Mouse (Mus musculus): ENCODE data around the gene Wnt5a. TPM values are rescaled to one million over a fixed set of nuclear protein-coding genes. Genes with fewer than 3 reads are reported as not detected.

The Wnt5a gene
- polyA plus RNA-seq, 1 experiment from 2014 or later: 22.5 TPM

- no peaks in the 10 kb centered on the region for H3K36me3 ChIP-seq
- H3K27me3 ChIP-seq: peaks cover 57% of the 10 kb centered on the region
- WGBS: under 1% methylated on average over 41 of the region's 41 CpGs
- H3K9ac ChIP-seq (replicated peaks): peak overlapping the region; percentile 63
- peak overlapping the region; percentile 91 for H3K4me2 ChIP-seq (replicated peaks)
- H3K9me3 ChIP-seq: no peaks in the 10 kb centered on the region
- peak overlapping the region; percentile 63 for H3K27ac ChIP-seq (replicated peaks)
- no peak for ATAC-seq (ENCODE audit: low FRiP score, low read depth)
- H3K4me1 ChIP-seq: peaks cover 47% of the 10 kb centered on the region
- H3K4me3 ChIP-seq: peak overlapping the region; percentile 52
These were observed 6.6 kb downstream of the Wnt5a start for GRCm38 (mm10) chr14:28511029-28511651.

DNA sequence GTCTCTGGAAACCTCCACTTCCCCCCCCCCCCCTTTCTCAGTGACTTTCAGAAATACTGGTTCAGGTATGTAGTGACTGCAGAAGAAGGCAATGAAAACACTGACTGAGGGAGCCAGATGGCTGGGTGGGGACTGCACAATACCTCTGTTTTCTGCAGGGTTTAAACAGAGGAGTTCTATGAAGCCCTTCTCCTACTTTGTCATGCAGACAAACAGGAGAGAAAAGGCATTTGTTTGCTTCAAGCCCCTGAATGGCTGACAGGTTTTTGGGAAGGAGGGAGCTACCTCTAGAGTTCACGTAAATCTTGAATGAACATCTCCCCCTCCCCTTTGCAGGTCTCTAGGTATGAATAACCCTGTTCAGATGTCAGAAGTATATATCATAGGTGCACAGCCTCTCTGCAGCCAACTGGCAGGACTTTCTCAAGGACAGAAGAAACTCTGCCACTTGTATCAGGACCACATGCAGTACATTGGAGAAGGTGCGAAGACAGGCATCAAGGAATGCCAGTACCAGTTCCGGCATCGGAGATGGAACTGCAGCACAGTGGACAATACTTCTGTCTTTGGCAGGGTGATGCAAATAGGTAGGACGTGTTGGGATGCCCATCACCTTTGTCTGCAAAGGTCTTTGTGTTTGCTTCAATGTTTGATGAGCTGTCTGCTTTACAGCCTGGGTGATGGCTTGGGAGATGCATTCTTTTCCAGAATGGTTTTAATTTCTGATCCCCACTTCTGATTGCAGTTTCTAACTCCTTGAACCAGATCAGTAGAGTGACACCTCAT lies 8.4 kb downstream of the Wnt5a start:
- Histone ChIP-seq H3K4me2 (replicated peaks) (peak overlapping the region; percentile 91), H3K9me3 (no peaks in the 10 kb centered on the region), H3K4me3 (no peak overlapping the region), H3K27ac (replicated peaks) (no peak overlapping the region), H3K36me3 (no peaks in the 10 kb centered on the region), H3K9ac (replicated peaks) (no peak overlapping the region), H3K27me3 (peaks cover 48% of the 10 kb centered on the region), H3K4me1 (peaks cover 42% of the 10 kb centered on the region)
- 66% methylated on average over 5 of the region's 5 CpGs for WGBS
- no peak for ATAC-seq (ENCODE audit: low FRiP score, low read depth)

DNA sequence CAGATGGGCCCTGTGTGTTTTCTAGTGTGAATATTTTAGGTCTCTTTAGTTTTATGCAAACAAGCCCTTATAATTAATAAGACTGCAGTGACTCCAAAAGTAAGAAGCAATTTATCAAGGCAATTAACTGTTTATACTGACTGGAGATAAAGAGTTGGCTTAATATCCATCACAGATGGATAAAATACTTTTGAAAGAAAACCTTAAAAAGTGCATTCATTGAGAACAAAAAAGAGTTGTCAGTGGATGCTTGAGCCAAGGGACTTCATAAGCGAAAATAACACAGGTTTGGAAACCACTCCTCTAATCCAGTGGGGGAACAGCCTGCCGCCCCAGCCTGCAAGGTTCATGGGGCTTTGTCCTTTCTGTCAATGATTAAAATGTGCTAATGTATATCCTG lies 9.6 kb downstream of the Wnt5a start:
- peaks cover 42% of the 10 kb centered on the region for H3K27me3 ChIP-seq
- ATAC-seq (ENCODE audit: low FRiP score, low read depth): no peak
- WGBS: 22% methylated on average over 2 of the region's 2 CpGs
- no peaks in the 10 kb centered on the region for H3K36me3 ChIP-seq
- no peak overlapping the region for H3K9ac ChIP-seq (replicated peaks)
- no peaks in the 10 kb centered on the region for H3K9me3 ChIP-seq
- H3K4me2 ChIP-seq (replicated peaks): 0 out of 2 replicates have a peak overlapping the region, but pooled peaks have one; percentile 23
- H3K27ac ChIP-seq (replicated peaks): no peak overlapping the region
- H3K4me3 ChIP-seq: no peak overlapping the region
- H3K4me1 ChIP-seq: peaks cover 34% of the 10 kb centered on the region

DNA sequence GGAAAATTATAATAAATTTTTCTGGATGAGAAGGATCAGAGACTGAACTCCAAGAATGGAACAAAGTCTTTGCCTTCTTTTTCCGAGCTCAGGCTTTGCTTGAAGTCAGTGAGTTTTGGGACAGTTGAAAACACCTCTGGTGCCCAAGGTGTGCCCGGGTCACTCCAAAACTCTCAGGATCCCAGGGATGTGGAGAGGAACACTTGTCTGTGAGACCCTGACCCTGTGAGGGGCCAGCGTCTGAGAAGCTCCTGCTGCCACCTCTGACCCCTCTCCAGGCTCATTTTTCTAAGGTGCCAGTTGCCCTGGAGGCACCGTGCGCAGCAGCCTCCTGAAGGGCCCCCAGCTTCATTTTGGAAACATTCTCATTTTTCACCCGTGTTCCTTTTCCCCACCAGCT lies 10.8 kb downstream of the Wnt5a start:
- no peak overlapping the region for H3K4me2 ChIP-seq (replicated peaks)
- H3K4me3 ChIP-seq: no peak overlapping the region
- no peak overlapping the region for H3K27ac ChIP-seq (replicated peaks)
- peaks cover 39% of the 10 kb centered on the region for H3K27me3 ChIP-seq
- no peak overlapping the region for H3K9ac ChIP-seq (replicated peaks)
- WGBS: 38% methylated on average over 6 of the region's 6 CpGs
- no peak for ATAC-seq (ENCODE audit: low FRiP score, low read depth)
- H3K36me3 ChIP-seq: no peaks in the 10 kb centered on the region
- H3K4me1 ChIP-seq: peaks cover 22% of the 10 kb centered on the region
- H3K9me3 ChIP-seq: no peaks in the 10 kb centered on the region

GRCm38 (mm10) chr14:28517631-28518560 lies 13.3 kb downstream of the Wnt5a start:
- Histone ChIP-seq H3K4me2 (replicated peaks) (no peak overlapping the region; the same call in 1 of the 2 replicates), H3K9ac (replicated peaks) (no peak overlapping the region), H3K4me1 (peaks cover 7% of the 10 kb centered on the region; the same call in 1 of the 2 replicates), H3K36me3 (0 out of 2 replicates have a peak, but pooled peaks cover 15% of the 10 kb centered on the region), H3K27me3 (peaks cover 20% of the 10 kb centered on the region), H3K4me3 (no peak overlapping the region), H3K9me3 (no peaks in the 10 kb centered on the region), H3K27ac (replicated peaks) (no peak overlapping the region)
- ATAC-seq (ENCODE audit: low FRiP score, low read depth): no peak
- WGBS: 60% methylated on average over 39 of the region's 39 CpGs

DNA sequence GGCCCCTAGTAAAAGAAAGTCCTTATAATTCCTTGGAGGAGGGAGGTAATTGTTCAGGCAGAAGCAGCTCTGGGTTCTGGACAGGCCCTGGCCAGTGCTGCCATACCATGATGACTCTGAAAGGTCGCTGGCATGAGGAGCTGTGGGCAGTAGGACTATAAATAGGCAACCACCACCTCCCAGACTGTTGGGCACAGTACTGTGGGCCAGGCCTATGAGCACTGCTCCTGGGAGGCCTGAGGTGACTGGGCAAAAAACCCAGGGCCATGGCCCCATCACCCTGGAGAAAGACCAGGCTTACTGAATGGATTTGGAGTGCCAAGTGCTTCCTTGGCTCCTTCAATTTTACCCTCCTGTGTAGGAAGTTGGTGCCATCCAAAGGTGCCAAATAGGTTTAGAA lies 16.6 kb downstream of the Wnt5a start:
- 88% methylated on average over 1 of the region's 1 CpGs for WGBS

DNA sequence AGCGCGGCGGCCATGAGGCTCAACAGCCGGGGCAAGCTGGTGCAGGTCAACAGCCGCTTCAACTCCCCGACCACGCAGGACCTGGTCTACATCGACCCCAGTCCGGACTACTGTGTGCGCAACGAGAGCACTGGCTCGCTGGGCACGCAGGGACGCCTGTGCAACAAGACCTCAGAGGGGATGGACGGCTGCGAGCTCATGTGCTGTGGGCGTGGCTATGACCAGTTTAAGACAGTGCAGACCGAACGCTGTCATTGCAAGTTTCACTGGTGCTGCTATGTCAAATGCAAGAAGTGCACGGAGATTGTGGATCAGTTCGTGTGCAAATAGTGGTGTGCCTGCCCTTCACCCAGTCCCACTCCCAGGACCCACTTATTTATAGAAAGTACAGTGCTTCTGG lies 18.1 kb downstream of the Wnt5a start:
- Histone ChIP-seq H3K9ac (replicated peaks) (no peak overlapping the region), H3K4me1 (peaks cover 4% of the 10 kb centered on the region; the same call in 1 of the 2 replicates), H3K4me2 (replicated peaks) (no peak overlapping the region), H3K9me3 (no peaks in the 10 kb centered on the region), H3K4me3 (no peak overlapping the region), H3K27me3 (0 out of 2 replicates have a peak, but pooled peaks cover 4% of the 10 kb centered on the region), H3K36me3 (0 out of 2 replicates have a peak, but pooled peaks cover 15% of the 10 kb centered on the region), H3K27ac (replicated peaks) (no peak overlapping the region)
- 83% methylated on average over 21 of the region's 21 CpGs for whole genome bisulfite sequencing
- ATAC-seq (ENCODE audit: low FRiP score, low read depth): no peak

More for the DNA sequence above, 16.6 kb downstream of the Wnt5a start:
- H3K36me3 ChIP-seq: 0 out of 2 replicates have a peak, but pooled peaks cover 15% of the 10 kb centered on the region
- peaks cover 4% of the 10 kb centered on the region; the same call in 1 of the 2 replicates for H3K4me1 ChIP-seq
- H3K4me2 ChIP-seq (replicated peaks): no peak overlapping the region
- H3K27me3 ChIP-seq: peaks cover 9% of the 10 kb centered on the region; the same call in 1 of the 2 replicates
- H3K27ac ChIP-seq (replicated peaks): no peak overlapping the region
- H3K9me3 ChIP-seq: no peaks in the 10 kb centered on the region
- H3K9ac ChIP-seq (replicated peaks): no peak overlapping the region
- H3K4me3 ChIP-seq: no peak overlapping the region
- no peak for ATAC-seq (ENCODE audit: low FRiP score, low read depth)

DNA sequence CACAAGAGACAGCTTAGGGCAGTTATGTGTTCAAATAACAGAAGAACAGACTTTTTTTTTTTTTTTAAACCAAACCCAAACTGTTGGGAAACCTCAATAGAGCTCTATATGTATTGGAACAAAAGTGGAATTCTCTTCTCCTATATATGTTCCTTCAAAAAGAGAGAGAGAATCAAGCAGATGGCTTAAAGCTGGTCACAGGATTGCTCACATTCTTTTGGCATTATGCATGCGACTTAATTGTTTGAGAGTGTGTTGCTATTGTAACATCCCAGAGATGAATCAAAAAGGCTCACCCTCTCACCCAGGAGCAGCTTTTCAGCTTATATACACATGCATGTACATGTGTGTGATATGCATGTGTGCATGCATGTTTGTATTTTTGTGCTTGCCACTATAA lies 21.0 kb downstream of the Wnt5a start:
- Histone ChIP-seq H3K9me3 (no peaks in the 10 kb centered on the region), H3K9ac (replicated peaks) (no peak overlapping the region), H3K4me3 (no peak overlapping the region), H3K36me3 (0 out of 2 replicates have a peak, but pooled peaks cover 15% of the 10 kb centered on the region), H3K4me1 (peaks cover 4% of the 10 kb centered on the region; the same call in 1 of the 2 replicates), H3K27ac (replicated peaks) (no peak overlapping the region), H3K4me2 (replicated peaks) (no peak overlapping the region), H3K27me3 (peaks cover 3% of the 10 kb centered on the region; the same call in 1 of the 2 replicates)
- 66% methylated on average over 1 of the region's 1 CpGs for WGBS
- ATAC-seq (ENCODE audit: low FRiP score, low read depth): no peak

DNA sequence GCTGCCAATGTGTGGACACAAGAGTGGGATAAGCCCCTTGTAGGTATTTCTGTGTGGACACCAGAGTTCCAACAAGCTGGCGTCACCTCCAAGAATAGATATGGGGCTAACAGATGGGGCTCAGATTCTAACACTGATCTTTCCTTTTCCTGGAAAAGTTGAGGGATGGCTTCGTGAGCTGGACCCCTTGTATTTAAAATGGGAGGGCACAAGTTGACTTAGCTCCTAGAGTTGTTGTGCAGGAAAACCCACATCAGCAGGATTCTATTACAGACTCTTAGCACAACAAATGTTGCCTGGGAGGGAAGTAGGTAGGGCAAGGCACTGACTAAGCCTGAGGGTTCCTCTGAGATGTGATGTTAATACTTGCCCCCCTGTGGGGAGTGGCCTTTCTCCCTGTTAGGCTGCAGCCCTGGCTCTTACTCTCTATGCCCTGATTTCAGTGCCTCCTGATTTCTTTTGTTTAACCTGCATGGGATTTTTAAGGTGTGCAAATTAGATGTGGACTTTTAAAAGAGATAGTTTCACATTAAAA lies 23.7 kb downstream of the Wnt5a start:
- Histone ChIP-seq H3K4me2 (replicated peaks) (no peak overlapping the region), H3K36me3 (no peaks in the 10 kb centered on the region), H3K9me3 (no peaks in the 10 kb centered on the region), H3K9ac (replicated peaks) (no peak overlapping the region), H3K4me3 (no peak overlapping the region), H3K4me1 (peaks cover 4% of the 10 kb centered on the region; the same call in 1 of the 2 replicates), H3K27ac (replicated peaks) (no peak overlapping the region), H3K27me3 (peaks cover 3% of the 10 kb centered on the region; the same call in 1 of the 2 replicates)
- WGBS: 67% methylated on average over 2 of the region's 2 CpGs
- ATAC-seq (ENCODE audit: low FRiP score, low read depth): no peak

DNA sequence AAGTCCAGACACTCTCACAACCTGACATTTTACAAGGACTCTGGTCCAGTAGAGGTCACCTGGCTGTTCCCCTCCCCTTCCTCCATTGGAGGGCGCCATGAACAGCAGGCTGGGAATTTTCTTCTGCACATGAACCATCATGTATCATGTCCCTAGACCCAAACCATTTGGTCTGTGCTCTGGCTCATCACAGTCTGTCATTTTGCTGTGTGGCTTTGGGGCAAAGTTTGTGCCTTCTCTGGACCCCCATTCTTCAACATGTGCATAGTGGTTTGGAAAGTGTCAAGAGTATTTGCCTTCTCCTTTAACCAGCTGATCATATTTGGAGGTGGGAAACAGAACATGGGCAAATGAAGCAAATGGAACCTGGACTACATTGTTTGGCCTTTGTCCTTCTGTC lies 27.0 kb downstream of the Wnt5a start:
- no peak for ATAC-seq (ENCODE audit: low FRiP score, low read depth)
- Histone ChIP-seq H3K4me3 (no peak overlapping the region), H3K9me3 (no peaks in the 10 kb centered on the region), H3K27ac (replicated peaks) (no peak overlapping the region), H3K9ac (replicated peaks) (no peak overlapping the region), H3K4me1 (no peaks in the 10 kb centered on the region), H3K27me3 (peaks cover 3% of the 10 kb centered on the region; the same call in 1 of the 2 replicates), H3K4me2 (replicated peaks) (no peak overlapping the region), H3K36me3 (no peaks in the 10 kb centered on the region)
- WGBS: 47% methylated on average over 1 of the region's 1 CpGs

DNA sequence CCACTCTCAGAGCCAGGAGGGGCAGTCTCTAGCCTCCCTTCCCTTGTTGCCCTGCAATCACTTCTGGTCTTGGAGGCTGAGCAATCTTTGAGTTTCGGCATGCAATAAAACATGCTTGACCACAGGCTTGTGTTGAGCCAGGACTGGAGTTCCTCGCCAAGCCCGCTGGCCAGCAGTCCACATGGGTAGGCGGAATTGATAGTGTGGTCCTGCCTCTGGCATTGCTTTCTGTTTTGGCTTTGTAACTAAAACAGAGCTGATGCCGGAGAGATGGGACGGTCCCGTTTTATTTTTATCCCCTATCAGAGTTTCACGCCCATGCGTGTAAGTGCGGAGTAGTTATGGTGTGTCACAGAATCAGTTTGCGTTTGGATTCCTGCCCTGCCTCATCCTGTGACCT lies 28.4 kb downstream of the Wnt5a start:
- Histone ChIP-seq H3K27ac (replicated peaks) (no peak overlapping the region), H3K9me3 (no peaks in the 10 kb centered on the region), H3K4me2 (replicated peaks) (no peak overlapping the region), H3K36me3 (no peaks in the 10 kb centered on the region), H3K4me1 (no peaks in the 10 kb centered on the region), H3K4me3 (no peak overlapping the region), H3K9ac (replicated peaks) (no peak overlapping the region), H3K27me3 (peaks cover 3% of the 10 kb centered on the region; the same call in 1 of the 2 replicates)
- ATAC-seq (ENCODE audit: low FRiP score, low read depth): no peak
- WGBS: 92% methylated on average over 11 of the region's 11 CpGs
